Mouse (Mus musculus): ENCODE results near the gene Mafg. TPM values are rescaled to one million over a fixed set of nuclear protein-coding genes. Genes with fewer than 3 reads are reported as not detected.

Gene Mafg
- polyA plus RNA-seq, 1 experiment from 2014 or later: 31.2 TPM

DNA sequence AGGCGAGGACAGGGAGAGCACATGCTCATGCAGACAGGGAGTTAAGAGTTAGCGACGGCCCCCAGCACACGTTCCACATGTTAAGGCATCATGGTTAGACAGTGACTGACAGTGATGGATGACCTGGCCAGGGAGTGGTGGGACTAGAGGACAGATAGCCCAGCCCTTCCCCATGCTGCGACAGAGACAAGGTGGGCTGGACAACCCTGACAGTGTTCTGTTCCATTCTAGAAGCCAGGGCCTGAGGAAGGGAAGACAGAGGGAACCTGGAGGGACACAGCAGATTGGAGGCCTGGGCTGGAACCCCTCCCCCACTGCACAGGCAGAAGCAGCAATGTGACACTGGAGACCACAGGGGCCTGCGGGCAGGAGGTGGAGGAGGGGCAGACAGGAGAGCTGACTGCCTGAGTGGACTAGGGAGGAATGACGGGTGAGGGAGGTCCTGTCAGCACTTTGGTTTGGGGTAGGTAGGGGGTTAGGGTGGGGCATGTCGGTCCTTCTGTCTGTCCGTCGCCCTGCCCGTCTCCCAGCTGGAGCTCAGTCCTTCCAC, 54.6 kb downstream of the Mafg start:
- H3K4me3 ChIP-seq (replicated peaks): no peak overlapping the region

DNA sequence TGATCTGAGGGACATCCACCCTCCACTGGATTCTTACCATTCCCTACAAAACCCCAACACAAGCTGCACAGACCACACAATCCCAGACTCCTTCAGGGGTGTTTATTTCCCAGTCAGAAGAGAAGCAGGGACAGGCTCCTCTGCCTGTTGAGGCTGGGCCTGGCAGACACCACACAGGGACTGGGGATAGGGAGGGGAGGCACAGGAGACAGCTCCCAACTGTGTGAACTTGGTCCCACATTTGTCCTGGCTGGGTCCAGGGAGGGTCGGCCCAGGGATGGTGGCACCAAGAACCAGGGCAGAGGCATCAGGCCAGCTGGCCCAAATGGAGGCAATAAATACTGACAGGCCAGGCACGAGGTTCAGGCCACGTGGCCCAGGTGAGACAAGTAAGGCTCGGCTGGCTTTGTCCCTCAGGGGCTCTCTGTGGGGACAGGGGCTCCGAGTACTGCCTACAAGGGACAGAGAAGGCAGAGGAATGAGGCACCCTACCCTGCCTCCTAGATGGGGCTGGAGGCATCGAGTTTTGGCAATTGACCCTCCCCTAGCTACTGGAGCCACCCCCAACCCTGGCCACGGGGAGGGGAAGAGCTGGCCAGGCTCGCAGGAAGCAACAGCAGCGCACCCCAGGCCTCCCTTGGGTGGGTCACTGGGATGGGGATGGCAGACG, 55.2 kb downstream of the Mafg start:
- Histone ChIP-seq H3K9ac (replicated peaks) (no peak overlapping the region; the same call in 1 of the 2 replicates), H3K4me3 (replicated peaks) (0 out of 2 replicates have a peak overlapping the region, but pooled peaks have one; percentile 4)

More for the DNA sequence above, 54.6 kb downstream of the Mafg start:
- Histone ChIP-seq H3K27ac (peak overlapping the region; percentile 9; the same call in 1 of the 2 replicates), H3K9ac (replicated peaks) (no peak overlapping the region; the same call in 1 of the 2 replicates), H3K9me3 (no peaks in the 10 kb centered on the region), H3K4me2 (replicated peaks) (no peak overlapping the region), H3K4me1 (replicated peaks) (peaks cover 44% of the 10 kb centered on the region), H3K36me3 (peaks cover 35% of the 10 kb centered on the region), H3K27me3 (no peaks in the 10 kb centered on the region)
- 88% methylated on average over 11 of the region's 11 CpGs for WGBS
- ATAC-seq: no peak

DNA sequence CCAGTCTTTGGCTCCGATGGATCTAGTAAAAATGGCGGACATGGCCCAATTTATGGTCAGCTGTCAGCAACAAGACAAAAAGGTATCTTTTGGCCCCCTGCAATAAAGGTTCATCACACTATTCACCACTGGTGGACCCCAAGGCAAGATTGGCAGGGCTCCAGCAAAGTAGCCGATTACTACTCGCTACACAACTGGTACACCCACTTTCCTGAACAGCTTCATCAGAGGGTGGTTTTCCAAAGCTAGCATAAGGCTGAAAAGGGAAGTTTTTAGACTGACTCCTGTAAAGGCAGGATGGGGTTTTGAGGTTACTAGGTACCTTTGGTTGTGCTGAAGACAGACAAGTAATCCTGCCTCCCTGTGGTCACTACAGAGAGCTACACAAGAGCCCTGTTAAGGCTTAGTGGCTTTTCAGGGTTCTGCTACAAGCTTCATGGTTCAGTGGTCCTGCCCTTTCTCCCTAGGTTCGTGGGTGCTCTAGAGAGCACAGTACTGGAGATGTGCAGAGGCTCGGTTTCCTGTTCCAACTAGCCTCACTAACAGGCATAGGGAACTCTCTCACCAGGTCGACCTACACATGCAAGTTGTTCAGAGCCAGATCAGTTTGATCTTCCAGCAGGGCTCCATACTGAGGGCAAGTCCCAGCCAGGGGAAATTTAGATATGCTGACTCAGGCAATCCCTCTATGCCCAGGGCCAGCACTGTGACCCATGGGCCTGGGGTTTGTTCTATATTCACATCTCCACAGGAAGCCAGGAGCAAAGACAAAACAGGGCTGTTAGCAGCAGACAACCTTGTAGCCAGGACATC, 56.0 kb downstream of the Mafg start:
- Histone ChIP-seq H3K4me1 (replicated peaks) (peaks cover 43% of the 10 kb centered on the region), H3K4me2 (replicated peaks) (no peak overlapping the region), H3K4me3 (replicated peaks) (no peak overlapping the region), H3K9me3 (no peaks in the 10 kb centered on the region), H3K27me3 (no peaks in the 10 kb centered on the region), H3K27ac (no peak overlapping the region; the same call in 1 of the 2 replicates), H3K9ac (replicated peaks) (no peak overlapping the region), H3K36me3 (peaks cover 31% of the 10 kb centered on the region)
- WGBS: 80% methylated on average over 7 of the region's 7 CpGs
- ATAC-seq: no peak

More for the DNA sequence above, 55.2 kb downstream of the Mafg start:
- Histone ChIP-seq H3K4me2 (replicated peaks) (no peak overlapping the region), H3K27ac (no peak overlapping the region; the same call in 1 of the 2 replicates), H3K27me3 (no peaks in the 10 kb centered on the region), H3K9me3 (no peaks in the 10 kb centered on the region), H3K36me3 (peaks cover 31% of the 10 kb centered on the region), H3K4me1 (replicated peaks) (peaks cover 45% of the 10 kb centered on the region)
- ATAC-seq: no peak
- WGBS: 85% methylated on average over 10 of the region's 10 CpGs

DNA sequence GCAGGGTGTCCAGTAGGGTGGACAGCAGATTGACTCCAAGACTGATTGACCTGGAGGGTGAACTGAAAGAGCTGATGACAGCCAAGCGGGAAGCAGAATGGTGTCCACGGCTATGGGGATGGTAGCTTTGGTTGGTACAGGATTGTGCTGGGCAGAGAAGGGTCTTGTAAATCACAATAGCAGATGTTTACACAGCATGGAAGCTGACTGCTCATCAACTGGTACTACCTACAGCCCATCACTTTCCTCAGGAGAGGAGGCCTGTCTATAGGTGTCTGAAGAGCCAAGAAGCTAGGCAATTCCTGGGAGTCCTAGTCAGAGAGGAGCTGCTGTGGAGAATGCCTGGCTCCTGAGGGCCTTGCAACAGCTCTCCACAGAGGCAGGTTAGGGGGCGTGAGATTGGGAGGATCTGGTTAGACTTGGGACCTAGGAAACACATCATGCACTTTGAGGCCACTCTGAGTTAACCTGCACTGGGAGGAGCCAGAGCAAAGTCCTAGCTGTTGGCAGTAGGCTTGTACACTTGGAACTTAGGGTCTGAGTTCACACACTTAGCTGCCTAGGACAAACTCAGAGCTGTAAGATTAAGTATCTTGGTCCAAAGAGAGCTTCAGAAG, 56.9 kb downstream of the Mafg start:
- Histone ChIP-seq H3K4me2 (replicated peaks) (no peak overlapping the region), H3K27ac (no peak overlapping the region), H3K9ac (replicated peaks) (no peak overlapping the region), H3K9me3 (no peaks in the 10 kb centered on the region), H3K36me3 (peaks cover 33% of the 10 kb centered on the region), H3K4me3 (replicated peaks) (no peak overlapping the region), H3K27me3 (no peaks in the 10 kb centered on the region), H3K4me1 (replicated peaks) (peaks cover 42% of the 10 kb centered on the region)
- WGBS: 81% methylated on average over 3 of the region's 3 CpGs
- no peak for ATAC-seq

DNA sequence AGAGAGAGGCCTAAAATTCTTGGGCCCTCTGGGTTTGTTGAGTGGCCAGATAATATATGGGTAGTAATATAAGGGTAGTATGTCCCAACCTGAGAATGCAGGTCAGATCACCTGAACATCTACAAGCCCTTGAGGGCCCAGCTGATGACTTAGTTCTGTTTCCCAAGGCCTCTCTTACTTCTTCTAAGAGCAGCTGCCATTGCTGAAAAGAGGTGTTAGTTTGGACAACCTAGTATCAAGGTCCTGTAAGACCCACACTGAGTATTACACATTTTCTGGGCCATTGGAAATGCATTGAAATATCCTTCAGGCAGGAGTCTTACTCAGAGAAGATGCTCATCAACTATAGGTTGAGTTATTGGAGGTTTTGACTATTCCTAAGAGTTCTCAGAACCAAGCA, 57.5 kb downstream of the Mafg start:
- Histone ChIP-seq H3K9me3 (no peaks in the 10 kb centered on the region), H3K27me3 (no peaks in the 10 kb centered on the region), H3K4me1 (replicated peaks) (peaks cover 47% of the 10 kb centered on the region), H3K4me2 (replicated peaks) (no peak overlapping the region), H3K9ac (replicated peaks) (no peak overlapping the region), H3K36me3 (peaks cover 38% of the 10 kb centered on the region), H3K4me3 (replicated peaks) (no peak overlapping the region), H3K27ac (no peak overlapping the region)
- no peak for ATAC-seq

Small RNA genes lying within 50 kb of the gene (microRNA-seq; reads per million reads assigned to microRNA genes)
- 1.4 reads per million for gene Mir6936

Other genes with a start within 250 kb of the Mafg start
- gene Nploc4, start 195.9 kb downstream of the Mafg start, polyA plus RNA-seq (2015; fragmentation: Nextera tagmentation; extraction: Ambion mirVana): 35.0 and 38.1 TPM in 2 replicates
- gene Tspan10, start 191.0 kb downstream of the Mafg start, polyA plus RNA-seq (2015; fragmentation: Nextera tagmentation; extraction: Ambion mirVana): not detected in 2 replicates
- 0.19 and 0.30 TPM in 2 replicates for gene Pde6g, start 180.1 kb downstream of the Mafg start, polyA plus RNA-seq (2015; fragmentation: Nextera tagmentation; extraction: Ambion mirVana)
- 10.6 and 12.5 TPM in 2 replicates for gene Oxld1, start 175.5 kb downstream of the Mafg start, polyA plus RNA-seq (2015; fragmentation: Nextera tagmentation; extraction: Ambion mirVana)
- gene Ccdc137, start 175.5 kb downstream of the Mafg start, polyA plus RNA-seq (2015; fragmentation: Nextera tagmentation; extraction: Ambion mirVana): 26.1 and 28.7 TPM in 2 replicates
- gene Arl16, start 166.0 kb downstream of the Mafg start, polyA plus RNA-seq (2015; fragmentation: Nextera tagmentation; extraction: Ambion mirVana): 64.7 and 67.8 TPM in 2 replicates
- gene Mrpl12, start 149.0 kb downstream of the Mafg start, polyA plus RNA-seq (2015; fragmentation: Nextera tagmentation; extraction: Ambion mirVana): 111 and 113 TPM in 2 replicates
- gene Slc25a10, start 141.8 kb downstream of the Mafg start, polyA plus RNA-seq (2015; fragmentation: Nextera tagmentation; extraction: Ambion mirVana): 28.2 and 29.2 TPM in 2 replicates
- 0.20 and 0.32 TPM in 2 replicates for gene Gcgr, start 102.9 kb downstream of the Mafg start, polyA plus RNA-seq (2015; fragmentation: Nextera tagmentation; extraction: Ambion mirVana)
- 240 and 242 TPM in 2 replicates for gene Mcrip1, start 83.9 kb downstream of the Mafg start, polyA plus RNA-seq (2015; fragmentation: Nextera tagmentation; extraction: Ambion mirVana)
- not detected in 2 replicates for gene Ppp1r27, start 82.5 kb downstream of the Mafg start, polyA plus RNA-seq (2015; fragmentation: Nextera tagmentation; extraction: Ambion mirVana)
- gene P4hb, start 60.3 kb downstream of the Mafg start, polyA plus RNA-seq (2015; fragmentation: Nextera tagmentation; extraction: Ambion mirVana): 279 and 297 TPM in 2 replicates
- 452 and 461 TPM in 2 replicates for gene Arhgdia, start 52.0 kb downstream of the Mafg start, polyA plus RNA-seq (2015; fragmentation: Nextera tagmentation; extraction: Ambion mirVana)
- gene Alyref, start 35.2 kb downstream of the Mafg start, polyA plus RNA-seq (2015; fragmentation: Nextera tagmentation; extraction: Ambion mirVana): 303 and 358 TPM in 2 replicates
- gene Anapc11, start 35.2 kb downstream of the Mafg start, polyA plus RNA-seq (2015; fragmentation: Nextera tagmentation; extraction: Ambion mirVana): 180 and 183 TPM in 2 replicates
- gene Npb, start 25.1 kb downstream of the Mafg start, polyA plus RNA-seq (2015; fragmentation: Nextera tagmentation; extraction: Ambion mirVana): 0.54 and 0.95 TPM in 2 replicates
- 167 TPM in 2 replicates for gene Pcyt2, start 15.7 kb downstream of the Mafg start, polyA plus RNA-seq (2015; fragmentation: Nextera tagmentation; extraction: Ambion mirVana)
- 42.7 and 51.3 TPM in 2 replicates for gene Sirt7, start 8.4 kb downstream of the Mafg start, polyA plus RNA-seq (2015; fragmentation: Nextera tagmentation; extraction: Ambion mirVana)
- gene Pycr1, start 10.2 kb upstream of the Mafg start, polyA plus RNA-seq (2015; fragmentation: Nextera tagmentation; extraction: Ambion mirVana): 23.2 and 25.0 TPM in 2 replicates
- gene Myadml2, start 14.6 kb upstream of the Mafg start, polyA plus RNA-seq (2015; fragmentation: Nextera tagmentation; extraction: Ambion mirVana): 0.78 and 0.84 TPM in 2 replicates
- 0.46 and 0.65 TPM in 2 replicates for gene Notum, start 27.6 kb upstream of the Mafg start, polyA plus RNA-seq (2015; fragmentation: Nextera tagmentation; extraction: Ambion mirVana)
- gene Aspscr1, start 39.4 kb upstream of the Mafg start, polyA plus RNA-seq (2015; fragmentation: Nextera tagmentation; extraction: Ambion mirVana): 149 and 154 TPM in 2 replicates
- gene Cenpx, start 80.1 kb upstream of the Mafg start, polyA plus RNA-seq (2015; fragmentation: Nextera tagmentation; extraction: Ambion mirVana): 99.9 and 112 TPM in 2 replicates
- gene Lrrc45, start 80.3 kb upstream of the Mafg start, polyA plus RNA-seq (2015; fragmentation: Nextera tagmentation; extraction: Ambion mirVana): 60.6 and 71.8 TPM in 2 replicates
- 206 and 218 TPM in 2 replicates for gene Rac3, start 87.9 kb upstream of the Mafg start, polyA plus RNA-seq (2015; fragmentation: Nextera tagmentation; extraction: Ambion mirVana)
- gene Dcxr, start 93.7 kb upstream of the Mafg start, polyA plus RNA-seq (2015; fragmentation: Nextera tagmentation; extraction: Ambion mirVana): 6.5 and 7.3 TPM in 2 replicates
- 0.32 and 0.38 TPM in 2 replicates for gene Cbr2, start 98.5 kb upstream of the Mafg start, polyA plus RNA-seq (2015; fragmentation: Nextera tagmentation; extraction: Ambion mirVana)
- gene Hmga1b, start 129.2 kb upstream of the Mafg start, polyA plus RNA-seq (2015; fragmentation: Nextera tagmentation; extraction: Ambion mirVana): 2.7 and 3.1 TPM in 2 replicates
- gene Rfng, start 150.6 kb upstream of the Mafg start, polyA plus RNA-seq (2015; fragmentation: Nextera tagmentation; extraction: Ambion mirVana): 84.6 TPM in 2 replicates
- 268 and 273 TPM in 2 replicates for gene Gps1, start 150.7 kb upstream of the Mafg start, polyA plus RNA-seq (2015; fragmentation: Nextera tagmentation; extraction: Ambion mirVana)
- gene Dus1l, start 162.8 kb upstream of the Mafg start, polyA plus RNA-seq (2015; fragmentation: Nextera tagmentation; extraction: Ambion mirVana): 51.4 and 55.7 TPM in 2 replicates
- gene Fasn, start 190.9 kb upstream of the Mafg start, polyA plus RNA-seq (2015; fragmentation: Nextera tagmentation; extraction: Ambion mirVana): 83.6 and 89.2 TPM in 2 replicates